Mouse (Mus musculus) ES-Bruce4 (cell line): ENCODE measurements at regions not wholly inside any gene's neighbourhood (a gene's known extent, or its start where the extent isn't known, plus 50 kb on each side); places are given as distances from the start of the nearest gene placed in this dataset.

Experiments used
- H3K27ac ChIP-seq: 2 replicates; pipeline ENCODE4 v1.5.1; 2012; ENCODE audit warnings: low read length, inconsistent platforms; ENCODE audit not compliant: insufficient read depth
- H3K27me3 ChIP-seq: 2 replicates; pipeline ENCODE4 v1.6.1; 2012; ENCODE audit warnings: mild to moderate bottlenecking, low read length, inconsistent platforms; ENCODE audit not compliant: control insufficient read depth, poor library complexity, insufficient read depth, severe bottlenecking
- H3K36me3 ChIP-seq: 2 replicates; pipeline ENCODE4 v1.6.1; 2012; ENCODE audit warnings: inconsistent platforms, mild to moderate bottlenecking, low read length, moderate library complexity; ENCODE audit not compliant: control insufficient read depth, poor library complexity, insufficient read depth, severe bottlenecking
- H3K4me1 ChIP-seq: one replicate; pipeline ENCODE4 v1.8.1; 2011; ENCODE audit warnings: low read length; ENCODE audit not compliant: control insufficient read depth, insufficient read depth
- H3K4me3 ChIP-seq: 2 replicates; pipeline ENCODE4 v1.5.1; 2011; ENCODE audit warnings: low read depth, mild to moderate bottlenecking, low read length
- H3K9ac ChIP-seq: 2 replicates; pipeline ENCODE4 v1.6.1; 2012; ENCODE audit warnings: low read depth, mild to moderate bottlenecking, inconsistent platforms; ENCODE audit not compliant: poor library complexity, severe bottlenecking
- H3K9me3 ChIP-seq: replicated peaks from 2 replicates; pipeline ENCODE4 v1.6.1; 2012; ENCODE audit warnings: mild to moderate bottlenecking, low read length, inconsistent platforms; ENCODE audit not compliant: control insufficient read depth, poor library complexity, insufficient read depth, severe bottlenecking
- CTCF ChIP-seq: IDR thresholded peaks from one replicate; pipeline ENCODE4 v1.8.1; 2011; ENCODE audit warnings: low read depth, low read length
- EP300 ChIP-seq: IDR thresholded peaks from 2 replicates; pipeline ENCODE4 v1.6.1; 2011; ENCODE audit warnings: low read depth, low read length; ENCODE audit not compliant: insufficient read depth
- POLR2A ChIP-seq: IDR thresholded peaks from one replicate; pipeline ENCODE4 v1.8.1; 2011; ENCODE audit warnings: low read length; ENCODE audit not compliant: insufficient read depth

GRCm38 (mm10) chr1:73389174-73389573, 373.5 kb upstream of the Tnp1 start:
- no peaks in the 10 kb centered on the region for H3K36me3 ChIP-seq
- no peaks in the 10 kb centered on the region for H3K4me1 ChIP-seq
- TF ChIP-seq POLR2A (no peak), CTCF (no peak), EP300 (no peak)
- no peak overlapping the region for H3K9ac ChIP-seq
- no peak overlapping the region for H3K4me3 ChIP-seq
- H3K27ac ChIP-seq = no peak overlapping the region
- no peaks in the 10 kb centered on the region for H3K27me3 ChIP-seq
- H3K9me3 ChIP-seq = no peaks in the 10 kb centered on the region

GRCm38 (mm10) chr1:73381578-73381977, 365.9 kb upstream of the Tnp1 start:
- Histone ChIP-seq H3K9me3 (no peaks in the 10 kb centered on the region), H3K4me1 (no peaks in the 10 kb centered on the region), H3K27ac (no peak overlapping the region), H3K4me3 (no peak overlapping the region), H3K36me3 (no peaks in the 10 kb centered on the region), H3K9ac (no peak overlapping the region), H3K27me3 (no peaks in the 10 kb centered on the region)
- TF ChIP-seq CTCF (no peak), EP300 (no peak), POLR2A (no peak)

- Histone ChIP-seq H3K27ac (no peak overlapping the region), H3K27me3 (no peaks in the 10 kb centered on the region), H3K4me3 (no peak overlapping the region), H3K36me3 (no peaks in the 10 kb centered on the region), H3K9me3 (no peaks in the 10 kb centered on the region), H3K9ac (no peak overlapping the region), H3K4me1 (no peaks in the 10 kb centered on the region)
- TF ChIP-seq EP300 (no peak), CTCF (no peak), POLR2A (no peak)
Measured at GRCm38 (mm10) chr1:73374531-73375375, 359.0 kb upstream of the Tnp1 start.

- Histone ChIP-seq H3K4me1 (no peaks in the 10 kb centered on the region), H3K9me3 (no peaks in the 10 kb centered on the region), H3K27ac (no peak overlapping the region), H3K4me3 (no peak overlapping the region), H3K9ac (no peak overlapping the region), H3K36me3 (no peaks in the 10 kb centered on the region), H3K27me3 (no peaks in the 10 kb centered on the region)
- TF ChIP-seq POLR2A (no peak), CTCF (no peak), EP300 (no peak)
Measured at GRCm38 (mm10) chr1:73368222-73368621, 352.5 kb upstream of the Tnp1 start.

GRCm38 (mm10) chr1:73365842-73366241, 350.1 kb upstream of the Tnp1 start:
- Histone ChIP-seq H3K4me1 (no peaks in the 10 kb centered on the region), H3K9me3 (no peaks in the 10 kb centered on the region), H3K9ac (no peak overlapping the region), H3K27me3 (no peaks in the 10 kb centered on the region), H3K36me3 (no peaks in the 10 kb centered on the region), H3K27ac (no peak overlapping the region), H3K4me3 (no peak overlapping the region)
- TF ChIP-seq POLR2A (no peak), EP300 (no peak), CTCF (no peak)

GRCm38 (mm10) chr1:73364300-73364683, 348.6 kb upstream of the Tnp1 start:
- no peaks in the 10 kb centered on the region for H3K9me3 ChIP-seq
- H3K36me3 ChIP-seq = no peaks in the 10 kb centered on the region
- TF ChIP-seq EP300 = no peak
- TF ChIP-seq CTCF = no peak
- no peak for TF ChIP-seq POLR2A
- no peaks in the 10 kb centered on the region for H3K4me1 ChIP-seq
- no peaks in the 10 kb centered on the region for H3K27me3 ChIP-seq
- H3K4me3 ChIP-seq = no peak overlapping the region
- H3K27ac ChIP-seq = no peak overlapping the region
- H3K9ac ChIP-seq = no peak overlapping the region
